Mouse (Mus musculus) midbrain, embryonic 10.5 days (tissue): ENCODE data around the gene Mettl2. TPM values are rescaled to one million over a fixed set of nuclear protein-coding genes. Genes with fewer than 3 reads are reported as not detected.
"Not testable (repeated sequence)": the region's sequence is repeated elsewhere in the genome, so short reads cannot be mapped to it uniquely, and the experiment has no call there.

Experiments used
- DNase-seq: peaks from one replicate; pipeline ENCODE4 v3.0.0-alpha.2; 2017; ENCODE audit warnings: low spot score
- H3K27ac ChIP-seq: fragments of 300-500 bp; sonication (generic); replicated peaks from 2 replicates; pipeline ENCODE4 v1.5.1; 2016; ENCODE audit warnings: mild to moderate bottlenecking
- H3K27me3 ChIP-seq: fragments of 300-500 bp; sonication (generic); 2 replicates; pipeline ENCODE4 v1.6.1; 2016; ENCODE audit warnings: low read depth, mild to moderate bottlenecking; ENCODE audit not compliant: poor library complexity, severe bottlenecking
- H3K36me3 ChIP-seq: fragments of 300-500 bp; sonication (generic); 2 replicates; pipeline ENCODE4 v1.6.1; 2016; ENCODE audit warnings: mild to moderate bottlenecking, moderate library complexity
- H3K4me1 ChIP-seq: fragments of 300-500 bp; sonication (generic); 2 replicates; pipeline ENCODE4 v1.6.1; 2016
- H3K4me3 ChIP-seq: fragments of 300-500 bp; sonication (generic); 2 replicates; pipeline ENCODE4 v1.5.1; 2016; ENCODE audit warnings: mild to moderate bottlenecking, moderate library complexity
- H3K9me3 ChIP-seq: fragments of 300-500 bp; sonication (generic); replicated peaks from 2 replicates; pipeline ENCODE4 v1.6.1; 2016; ENCODE audit warnings: mild to moderate bottlenecking
- WGBS: fragments of 180-500 bp; shearing (Covaris S2); methylation state at CpG from one replicate; pipeline ENCODE4 v1.1.7; 2016; 5-methylcytosine and 5-hydroxymethylcytosine counted together
- polyA plus RNA-seq: library from polyadenylated mRNA; unstranded; fragments of >200 nt; fragmentation: Nextera tagmentation; extraction: Ambion mirVana; gene quantifications from 2 replicates; pipeline ENCODE4 v1.2.1, GENCODE M21; 2016

Gene Mettl2
- 51.4 and 56.3 TPM in 2 replicates for polyA plus RNA-seq

GRCm38 (mm10) chr11:105125735-105126519 is at the start of gene Mettl2:
Mettl2 (plus strand) TSS chr11:105126425.
- Histone ChIP-seq H3K27ac (peak within 1 kb of the TSS; percentile 79), H3K4me1 (peaks cover 13% of the 10 kb centered on the region), H3K27me3 (no peaks in the 10 kb centered on the region), H3K9me3 (no peaks in the 10 kb centered on the region), H3K4me3 (peak within 1 kb of the TSS; percentile 99), H3K36me3 (peaks cover 24% of the 10 kb centered on the region)
- WGBS = 3% methylated on average over 38 of the region's 38 CpGs
- peak; percentile 90 for DNase-seq

GRCm38 (mm10) chr11:105112448-105112847 is 13.8 kb upstream of the Mettl2 start:
- not testable (repeated sequence) for H3K27ac ChIP-seq, DNase-seq, H3K9me3 ChIP-seq, H3K4me3 ChIP-seq, H3K27me3 ChIP-seq, H3K4me1 ChIP-seq, H3K36me3 ChIP-seq
- 79% methylated on average over 22 of the region's 22 CpGs for WGBS

GRCm38 (mm10) chr11:105117814-105118213 is 8.4 kb upstream of the Mettl2 start:
- no peak overlapping the region for H3K27ac ChIP-seq
- 88% methylated on average over 7 of the region's 7 CpGs for WGBS
- H3K4me3 ChIP-seq = no peak overlapping the region

GRCm38 (mm10) chr11:105120551-105121061 is 5.6 kb upstream of the Mettl2 start:
- Histone ChIP-seq H3K27ac (no peak overlapping the region), H3K27me3 (no peaks in the 10 kb centered on the region), H3K36me3 (no peaks in the 10 kb centered on the region), H3K4me1 (0 out of 2 replicates have a peak, but pooled peaks cover 3% of the 10 kb centered on the region), H3K9me3 (no peaks in the 10 kb centered on the region), H3K4me3 (no peak overlapping the region)
- no peak for DNase-seq
- WGBS = 30% methylated on average over 4 of the region's 4 CpGs

More at GRCm38 (mm10) chr11:105117814-105118213, 8.4 kb upstream of the Mettl2 start:
- Histone ChIP-seq H3K4me1 (0 out of 2 replicates have a peak, but pooled peaks cover 3% of the 10 kb centered on the region), H3K36me3 (no peaks in the 10 kb centered on the region), H3K9me3 (no peaks in the 10 kb centered on the region), H3K27me3 (no peaks in the 10 kb centered on the region)
- DNase-seq = no peak

- not testable (repeated sequence) for H3K27ac ChIP-seq, H3K4me1 ChIP-seq, H3K27me3 ChIP-seq, H3K36me3 ChIP-seq, DNase-seq, H3K4me3 ChIP-seq, H3K9me3 ChIP-seq
- 78% methylated on average over 5 of the region's 5 CpGs for WGBS
Measured at GRCm38 (mm10) chr11:105121792-105122191, 4.4 kb upstream of the Mettl2 start.

GRCm38 (mm10) chr11:105123986-105124385 is 2.2 kb upstream of the Mettl2 start:
- DNase-seq = peak; percentile 50
- 11% methylated on average over 9 of the region's 9 CpGs for WGBS
- H3K9me3 ChIP-seq = no peaks in the 10 kb centered on the region
- H3K4me3 ChIP-seq = no peak overlapping the region
- H3K27me3 ChIP-seq = no peaks in the 10 kb centered on the region
- H3K27ac ChIP-seq = no peak overlapping the region
- H3K4me1 ChIP-seq = peaks cover 15% of the 10 kb centered on the region
- H3K36me3 ChIP-seq = peaks cover 4% of the 10 kb centered on the region

GRCm38 (mm10) chr11:105126520-105127029 is 350 bp downstream of the Mettl2 start:
- Histone ChIP-seq H3K4me3 (peak overlapping the region; percentile 99), H3K27ac (peak overlapping the region; percentile 79), H3K36me3 (peaks cover 30% of the 10 kb centered on the region), H3K4me1 (peaks cover 13% of the 10 kb centered on the region), H3K9me3 (no peaks in the 10 kb centered on the region), H3K27me3 (no peaks in the 10 kb centered on the region)
- under 1% methylated on average over 49 of the region's 49 CpGs for WGBS
- DNase-seq = no peak

GRCm38 (mm10) chr11:105135692-105136091 is 9.5 kb downstream of the Mettl2 start:
- H3K4me1 ChIP-seq = no peaks in the 10 kb centered on the region
- no peak overlapping the region for H3K27ac ChIP-seq
- no peaks in the 10 kb centered on the region for H3K27me3 ChIP-seq
- no peak overlapping the region for H3K4me3 ChIP-seq
- H3K36me3 ChIP-seq = peaks cover 100% of the 10 kb centered on the region
- no peak for DNase-seq
- WGBS = 96% methylated on average over 7 of the region's 7 CpGs
- H3K9me3 ChIP-seq = no peaks in the 10 kb centered on the region

- not testable (repeated sequence) for H3K27me3 ChIP-seq, H3K9me3 ChIP-seq, H3K27ac ChIP-seq, H3K4me3 ChIP-seq, DNase-seq, H3K4me1 ChIP-seq
- peaks cover 98% of the 10 kb centered on the region for H3K36me3 ChIP-seq
- WGBS = 95% methylated on average over 2 of the region's 2 CpGs
Measured at GRCm38 (mm10) chr11:105137255-105137654, 11.0 kb downstream of the Mettl2 start.

- H3K9me3 ChIP-seq, H3K27ac ChIP-seq, DNase-seq, H3K4me3 ChIP-seq, H3K27me3 ChIP-seq, H3K4me1 ChIP-seq: not testable (repeated sequence)
- WGBS = 95% methylated on average over 7 of the region's 8 CpGs
- H3K36me3 ChIP-seq = peaks cover 66% of the 10 kb centered on the region
Measured at GRCm38 (mm10) chr11:105140512-105140911, 14.3 kb downstream of the Mettl2 start.

- Histone ChIP-seq H3K4me3 (no peak overlapping the region), H3K9me3 (no peaks in the 10 kb centered on the region), H3K27me3 (no peaks in the 10 kb centered on the region), H3K36me3 (peaks cover 60% of the 10 kb centered on the region), H3K27ac (no peak overlapping the region), H3K4me1 (no peaks in the 10 kb centered on the region)
- DNase-seq = no peak
- WGBS = 95% methylated on average over 5 of the region's 5 CpGs
Measured at GRCm38 (mm10) chr11:105141115-105141514, 14.9 kb downstream of the Mettl2 start.

- H3K4me1 ChIP-seq = no peaks in the 10 kb centered on the region
- DNase-seq = no peak
Measured at GRCm38 (mm10) chr11:105143564-105143963, 17.3 kb downstream of the Mettl2 start.

GRCm38 (mm10) chr11:105144084-105144483 is 17.9 kb downstream of the Mettl2 start:
- Histone ChIP-seq H3K9me3 (no peaks in the 10 kb centered on the region), H3K4me3 (no peak overlapping the region), H3K4me1 (no peaks in the 10 kb centered on the region), H3K36me3 (peaks cover 30% of the 10 kb centered on the region), H3K27ac (no peak overlapping the region), H3K27me3 (no peaks in the 10 kb centered on the region)
- no peak for DNase-seq
- WGBS = 86% methylated on average over 3 of the region's 3 CpGs

More at GRCm38 (mm10) chr11:105143564-105143963, 17.3 kb downstream of the Mettl2 start:
- H3K36me3 ChIP-seq = peaks cover 36% of the 10 kb centered on the region
- H3K9me3 ChIP-seq = no peaks in the 10 kb centered on the region
- H3K4me3 ChIP-seq = no peak overlapping the region
- H3K27ac ChIP-seq = no peak overlapping the region
- no peaks in the 10 kb centered on the region for H3K27me3 ChIP-seq
